Mouse (Mus musculus) kidney, embryonic 15.5 days (tissue): ENCODE data around the gene Fbrs. TPM values are rescaled to one million over a fixed set of nuclear protein-coding genes. Genes with fewer than 3 reads are reported as not detected.

ENCODE experiments used
- ATAC-seq: fragments of 200-750 bp; cut with Nextera tagmentation; replicated peaks from 2 replicates; pipeline ENCODE4 v1.8.0; 2017; ENCODE audit warnings: moderate TSS enrichment; ENCODE audit not compliant: low FRiP score
- H3K27ac ChIP-seq: fragments of 300-500 bp; sonication (generic); 2 replicates; pipeline ENCODE4 v1.5.1; 2015; ENCODE audit warnings: mild to moderate bottlenecking, inconsistent platforms
- H3K27me3 ChIP-seq: fragments of 300-500 bp; sonication (generic); 2 replicates; pipeline ENCODE4 v1.6.1; 2015; ENCODE audit warnings: inconsistent platforms
- H3K36me3 ChIP-seq: fragments of 300-500 bp; sonication (generic); 2 replicates; pipeline ENCODE4 v1.6.1; 2015; ENCODE audit warnings: inconsistent platforms
- H3K4me1 ChIP-seq: fragments of 300-500 bp; sonication (generic); 2 replicates; pipeline ENCODE4 v1.6.1; 2015; ENCODE audit warnings: inconsistent platforms
- H3K4me2 ChIP-seq: fragments of 300-500 bp; sonication (generic); 2 replicates; pipeline ENCODE4 v1.6.1; 2015; ENCODE audit warnings: moderate library complexity, mild to moderate bottlenecking, inconsistent platforms
- H3K4me3 ChIP-seq: fragments of 300-500 bp; sonication (generic); replicated peaks from 2 replicates; pipeline ENCODE4 v1.5.1; 2015; ENCODE audit warnings: mild to moderate bottlenecking, inconsistent platforms
- H3K9ac ChIP-seq: fragments of 300-500 bp; sonication (generic); 2 replicates; pipeline ENCODE4 v1.6.1; 2015; ENCODE audit warnings: mild to moderate bottlenecking, inconsistent platforms
- H3K9me3 ChIP-seq: fragments of 300-500 bp; sonication (generic); replicated peaks from 2 replicates; pipeline ENCODE4 v1.6.1; 2016; ENCODE audit warnings: inconsistent platforms
- WGBS: fragments of 180-500 bp; shearing (Covaris S2); methylation state at CpG from one replicate; pipeline ENCODE4 v1.1.7; 2015; ENCODE audit warnings: mixed read lengths; 5-methylcytosine and 5-hydroxymethylcytosine counted together
- microRNA-seq: library from miRNA; unstranded; fragments of <30 nt; microRNA quantifications from one replicate; pipeline ENCODE4, GENCODE M21; 2016
- polyA plus RNA-seq: library from polyadenylated mRNA; unstranded; fragments of >200 nt; fragmentation: Nextera tagmentation; extraction: Ambion mirVana; gene quantifications from 2 replicates; pipeline ENCODE4 v1.2.1, GENCODE M21; 2015

Gene Fbrs
- polyA plus RNA-seq, 1 experiment from 2014 or later: 11.9 TPM

- Histone ChIP-seq H3K27ac (peak overlapping the region; percentile 99), H3K4me1 (peaks cover 22% of the 10 kb centered on the region), H3K27me3 (no peaks in the 10 kb centered on the region), H3K4me3 (peak overlapping the region; percentile 87), H3K4me2 (peak overlapping the region; percentile 56), H3K9me3 (no peaks in the 10 kb centered on the region), H3K9ac (peak overlapping the region; percentile 85; the same call in 1 of the 2 replicates), H3K36me3 (peaks cover 26% of the 10 kb centered on the region)
- 27% methylated on average over 8 of the region's 8 CpGs for WGBS
- ATAC-seq: no peak
Measured at GRCm38 (mm10) chr7:127511241-127511640, 32.2 kb downstream of the Fbrs start.

- Histone ChIP-seq H3K4me3 (peak within 1 kb of the TSS; percentile 87), H3K36me3 (peaks cover 31% of the 10 kb centered on the region), H3K4me2 (peak within 1 kb of the TSS; percentile 56), H3K4me1 (peaks cover 22% of the 10 kb centered on the region), H3K9ac (peak within 1 kb of the TSS; percentile 85), H3K9me3 (no peaks in the 10 kb centered on the region), H3K27ac (peak within 1 kb of the TSS; percentile 99), H3K27me3 (no peaks in the 10 kb centered on the region)
- WGBS: under 1% methylated on average over 37 of the region's 37 CpGs
- peak; percentile 98 for ATAC-seq
Measured at GRCm38 (mm10) chr7:127511808-127512230, 32.8 kb downstream of the Fbrs start, which contains the start of gene Srcap. Gene Srcap (plus strand): TSS chr7:127511983.

- no peaks in the 10 kb centered on the region for H3K9me3 ChIP-seq
- WGBS: 1% methylated on average over 45 of the region's 93 CpGs
- peak overlapping the region; percentile 56 for H3K4me2 ChIP-seq
- peak overlapping the region; percentile 87 for H3K4me3 ChIP-seq
- peaks cover 22% of the 10 kb centered on the region for H3K4me1 ChIP-seq
- H3K36me3 ChIP-seq: peaks cover 37% of the 10 kb centered on the region
- ATAC-seq: peak; percentile 87
- no peaks in the 10 kb centered on the region for H3K27me3 ChIP-seq
- H3K27ac ChIP-seq: peak overlapping the region; percentile 99
- peak overlapping the region; percentile 85 for H3K9ac ChIP-seq
Measured at GRCm38 (mm10) chr7:127512231-127513015, 33.4 kb downstream of the Fbrs start.

GRCm38 (mm10) chr7:127513016-127513390 lies 34.0 kb downstream of the Fbrs start:
- H3K9me3 ChIP-seq: no peaks in the 10 kb centered on the region
- H3K27me3 ChIP-seq: no peaks in the 10 kb centered on the region
- H3K27ac ChIP-seq: peak overlapping the region; percentile 99
- H3K36me3 ChIP-seq: peaks cover 43% of the 10 kb centered on the region
- peaks cover 22% of the 10 kb centered on the region for H3K4me1 ChIP-seq
- H3K4me3 ChIP-seq: peak overlapping the region; percentile 87
- 0 out of 2 replicates have a peak overlapping the region, but pooled peaks have one; percentile 85 for H3K9ac ChIP-seq
- 21% methylated on average over 8 of the region's 8 CpGs for WGBS
- H3K4me2 ChIP-seq: peak overlapping the region; percentile 56
- no peak for ATAC-seq

GRCm38 (mm10) chr7:127513781-127514180 lies 34.8 kb downstream of the Fbrs start:
- H3K4me3 ChIP-seq: peak overlapping the region; percentile 87
- H3K27ac ChIP-seq: peak overlapping the region; percentile 99
- peaks cover 49% of the 10 kb centered on the region for H3K36me3 ChIP-seq
- 64% methylated on average over 3 of the region's 3 CpGs for WGBS
- no peak for ATAC-seq
- peak overlapping the region; percentile 56 for H3K4me2 ChIP-seq
- H3K4me1 ChIP-seq: peaks cover 22% of the 10 kb centered on the region
- H3K9ac ChIP-seq: 0 out of 2 replicates have a peak overlapping the region, but pooled peaks have one; percentile 8
- no peaks in the 10 kb centered on the region for H3K27me3 ChIP-seq
- no peaks in the 10 kb centered on the region for H3K9me3 ChIP-seq

- WGBS: 88% methylated on average over 7 of the region's 7 CpGs
- no peak overlapping the region for H3K4me3 ChIP-seq
- H3K4me2 ChIP-seq: no peak overlapping the region
- H3K27me3 ChIP-seq: no peaks in the 10 kb centered on the region
- no peak for ATAC-seq
- peaks cover 17% of the 10 kb centered on the region for H3K4me1 ChIP-seq
- peaks cover 68% of the 10 kb centered on the region for H3K36me3 ChIP-seq
- H3K27ac ChIP-seq: no peak overlapping the region
- H3K9me3 ChIP-seq: no peaks in the 10 kb centered on the region
- no peak overlapping the region for H3K9ac ChIP-seq
Measured at GRCm38 (mm10) chr7:127515846-127516245, 36.8 kb downstream of the Fbrs start.

DNA sequence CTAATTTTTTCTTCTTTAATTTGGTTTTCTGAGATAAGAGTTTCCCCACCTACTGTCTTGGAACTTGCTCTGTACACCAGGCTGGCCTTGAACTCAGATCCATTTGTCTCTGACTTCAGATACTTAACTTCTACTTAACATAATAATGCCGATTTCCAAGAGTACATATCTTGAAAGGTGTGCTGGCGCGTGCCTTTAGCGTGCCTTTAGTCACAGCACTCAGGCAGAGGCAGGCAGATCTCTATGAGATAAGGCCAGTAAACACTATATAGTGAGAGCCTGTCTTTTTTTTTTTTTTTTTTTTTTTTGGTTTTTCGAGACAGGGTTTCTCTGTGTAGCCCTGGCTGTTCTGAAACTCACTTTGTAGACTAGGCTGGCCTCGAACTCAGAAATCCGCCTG lies 37.3 kb downstream of the Fbrs start:
- ATAC-seq: no peak
- Histone ChIP-seq H3K4me1 (peaks cover 12% of the 10 kb centered on the region), H3K27ac (no peak overlapping the region), H3K9ac (no peak overlapping the region), H3K36me3 (peaks cover 73% of the 10 kb centered on the region), H3K27me3 (no peaks in the 10 kb centered on the region), H3K4me3 (no peak overlapping the region), H3K9me3 (no peaks in the 10 kb centered on the region), H3K4me2 (no peak overlapping the region)
- WGBS: 95% methylated on average over 6 of the region's 7 CpGs

DNA sequence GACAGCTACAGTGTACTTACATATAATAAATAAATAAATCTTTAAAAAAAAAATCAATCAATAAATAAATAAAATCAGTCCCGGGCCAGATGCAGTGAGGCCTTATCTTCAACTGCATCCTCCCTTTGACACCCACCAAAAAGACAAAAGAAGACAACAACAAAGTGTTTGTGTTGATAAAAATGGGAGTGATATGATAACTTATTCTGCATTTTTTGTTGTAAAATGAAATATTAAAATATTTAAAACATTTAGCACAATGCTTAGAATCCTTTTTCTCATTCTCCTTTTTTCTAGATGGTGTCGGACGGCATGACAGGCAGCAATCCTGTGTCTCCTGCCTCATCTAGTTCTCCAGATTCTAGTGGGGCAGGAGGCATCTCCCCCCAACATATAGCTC lies 40.3 kb downstream of the Fbrs start, which contains the start of gene Gm42715:
Gene Gm42715, plus strand, starts transcription at position 301 of the 400 bp plus-strand sequence.
- H3K27me3 ChIP-seq: no peaks in the 10 kb centered on the region

More for the DNA sequence above, 40.3 kb downstream of the Fbrs start, which contains the start of gene Gm42715:
- Histone ChIP-seq H3K4me1 (no peaks in the 10 kb centered on the region), H3K36me3 (peaks cover 94% of the 10 kb centered on the region), H3K4me2 (no peak within 1 kb of the TSS), H3K27ac (no peak within 1 kb of the TSS), H3K4me3 (no peak within 1 kb of the TSS), H3K9me3 (no peaks in the 10 kb centered on the region), H3K9ac (no peak within 1 kb of the TSS)
- WGBS: 97% methylated on average over 3 of the region's 3 CpGs
- ATAC-seq: no peak

Small RNAs within 50 kb of the gene (microRNA-seq; reads per million reads assigned to microRNA genes)
- not detected for gene Gm47278
- gene Mir7060: not detected

Other genes with a start within 250 kb of the Fbrs start
- gene Zfp553, start 246.1 kb upstream of the Fbrs start, polyA plus RNA-seq: 41.7 and 46.1 TPM in 2 replicates
- 21.3 and 21.7 TPM in 2 replicates for gene Sept1, start 246.1 kb upstream of the Fbrs start, polyA plus RNA-seq
- gene Zfp771, start 234.9 kb upstream of the Fbrs start, polyA plus RNA-seq: 59.3 and 62.3 TPM in 2 replicates
- 224 and 226 TPM in 2 replicates for gene Dctpp1, start 218.5 kb upstream of the Fbrs start, polyA plus RNA-seq
- 112 and 113 TPM in 2 replicates for gene Sephs2, start 205.1 kb upstream of the Fbrs start, polyA plus RNA-seq
- 0.82 and 1.2 TPM in 2 replicates for gene Itgal, start 182.9 kb upstream of the Fbrs start, polyA plus RNA-seq
- 21.5 and 25.1 TPM in 2 replicates for gene Zfp768, start 133.6 kb upstream of the Fbrs start, polyA plus RNA-seq
- 8.3 and 10.7 TPM in 2 replicates for gene Zfp747, start 103.1 kb upstream of the Fbrs start, polyA plus RNA-seq
- gene 9130019O22Rik, start 92.0 kb upstream of the Fbrs start, polyA plus RNA-seq: 5.7 and 6.3 TPM in 2 replicates
- 7.1 and 8.0 TPM in 2 replicates for gene E430018J23Rik, start 85.6 kb upstream of the Fbrs start, polyA plus RNA-seq
- gene Zfp764, start 72.4 kb upstream of the Fbrs start, polyA plus RNA-seq: 7.6 and 8.0 TPM in 2 replicates
- 24.5 and 27.1 TPM in 2 replicates for gene Zfp688, start 57.1 kb upstream of the Fbrs start, polyA plus RNA-seq
- gene Zfp689, start 30.0 kb upstream of the Fbrs start, polyA plus RNA-seq: 8.1 and 8.9 TPM in 2 replicates
- 36.0 and 47.4 TPM in 2 replicates for gene Prr14, start 19.6 kb upstream of the Fbrs start, polyA plus RNA-seq
- gene Srcap, start 32.8 kb downstream of the Fbrs start, polyA plus RNA-seq: 54.6 and 57.9 TPM in 2 replicates
- 18.7 and 19.4 TPM in 2 replicates for gene Gm42715, start 40.4 kb downstream of the Fbrs start, polyA plus RNA-seq
- gene Tmem265, start 82.2 kb downstream of the Fbrs start, polyA plus RNA-seq: 8.7 and 10.4 TPM in 2 replicates
- gene Phkg2, start 94.1 kb downstream of the Fbrs start, polyA plus RNA-seq: 34.6 and 42.5 TPM in 2 replicates
- gene Ccdc189, start 109.4 kb downstream of the Fbrs start, polyA plus RNA-seq: 14.1 and 16.4 TPM in 2 replicates
- 47.2 and 48.3 TPM in 2 replicates for gene Rnf40, start 109.6 kb downstream of the Fbrs start, polyA plus RNA-seq
- gene Zfp629, start 136.6 kb downstream of the Fbrs start, polyA plus RNA-seq: 17.2 and 18.9 TPM in 2 replicates
- 64.2 and 66.8 TPM in 2 replicates for gene Bcl7c, start 229.7 kb downstream of the Fbrs start, polyA plus RNA-seq
- gene Ctf1, start 233.5 kb downstream of the Fbrs start, polyA plus RNA-seq: 15.3 and 16.5 TPM in 2 replicates